In the genomic region with DNA sequence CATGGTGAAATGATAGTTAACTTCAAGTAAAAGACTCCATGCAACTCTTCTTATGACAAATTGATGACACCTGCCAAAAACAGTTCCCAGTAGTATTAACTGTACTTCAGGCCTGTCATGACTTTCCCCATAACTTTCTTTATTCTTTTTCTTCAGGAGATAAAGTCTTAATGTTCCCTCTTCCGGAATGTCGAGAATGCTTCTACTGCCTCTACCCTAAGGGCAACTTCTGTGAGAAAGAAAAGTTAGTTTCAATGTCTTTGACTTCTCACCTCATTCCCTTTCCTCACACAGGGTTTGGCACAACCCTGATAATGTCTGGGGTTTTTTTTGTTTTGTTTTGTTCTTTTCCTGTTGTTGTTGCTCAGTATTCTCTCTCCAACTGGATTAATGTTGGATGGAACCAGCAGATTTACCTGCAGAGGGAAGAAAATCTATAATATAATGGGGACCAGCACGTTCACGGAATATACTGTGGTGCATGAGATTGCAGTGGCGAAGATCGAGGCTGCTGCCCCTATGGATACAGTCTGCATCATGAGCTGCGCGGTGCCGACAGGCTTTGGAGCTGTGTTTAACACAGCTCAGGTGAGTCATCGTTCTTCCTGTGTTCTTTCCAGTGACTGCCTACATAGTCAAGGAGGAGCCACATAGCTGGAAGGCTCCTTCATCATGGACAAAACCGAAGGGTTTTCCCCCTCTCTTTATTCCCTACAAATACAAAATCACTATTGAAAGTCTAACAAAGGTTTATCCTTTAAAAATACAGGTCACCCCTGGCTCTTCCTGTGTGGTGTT, we compare ENCODE assay signal across 15 mouse cellular contexts. TPM values are rescaled to one million over a fixed set of nuclear protein-coding genes. Genes with fewer than 3 reads are reported as not detected.
"Had no signal": no experiment of that assay in that cellular context is flagged by ENCODE, and none has a peak within 500 bp of the region (broad histone marks: within the 10 kb centered on the region; RNA-seq: fewer than 3 reads in every experiment).

No protein-coding gene starts in this region.

- ATAC-seq: midbrain, embryonic 16.5 days had no signal

- DNase-seq: lung, adult 18-20 months; lung, embryonic 14.5 days; lung, postnatal 10 days; lung, postnatal 4 days; midbrain, embryonic 14.5 days; right cerebral cortex, postnatal 25 days; right cerebral cortex, postnatal 4 days; spleen, adult 18-20 months; thymus, adult 2 months; thymus, postnatal 14 days; thymus, postnatal 36 days had no signal

RNA-seq across cellular contexts. Expression of a gene that starts 10.6 kb away (rescaled TPM):
- total RNA-seq: megakaryocyte, adult 5-6 weeks; megakaryocyte-erythroid progenitor cell, adult 5-6 weeks; neutrophil, adult 5-6 weeks had no signal

RNA-seq across cellular contexts. Expression of a gene that starts 39.1 kb away (rescaled TPM):
- total RNA-seq: megakaryocyte, adult 5-6 weeks; megakaryocyte-erythroid progenitor cell, adult 5-6 weeks had no signal
